Mouse (Mus musculus): ENCODE results near the gene Gm5728. TPM values are rescaled to one million over a fixed set of nuclear protein-coding genes. Genes with fewer than 3 reads are reported as not detected.

The Gm5728 gene
- total RNA-seq (2023; ENCODE audit: inconsistent age), result not detected in 4 replicates

GRCm38 (mm10) chr7:20375310-20375709 is at the start of gene Gm5728:
Gm5728 (minus strand) TSS chr7:20375410.

GRCm38 (mm10) chr7:20417642-20418041 is 42.4 kb upstream of the Gm5728 start, which contains the start of gene Vmn1r100:
Vmn1r100 (plus strand) TSS chr7:20417942.

GRCm38 (mm10) chr7:20333965-20334364 is 41.2 kb downstream of the Gm5728 start, which contains the start of gene Gm4133:
Gm4133 (minus strand) TSS chr7:20334065.

Other genes with a start within 250 kb of the Gm5728 start
- gene Vmn1r93, start 236.3 kb downstream of the Gm5728 start, total RNA-seq (2023; ENCODE audit: inconsistent age), result not detected in 4 replicates
- not detected in 4 replicates for gene Vmn1r94, start 207.0 kb downstream of the Gm5728 start, total RNA-seq (2023; ENCODE audit: inconsistent age)
- not detected in 4 replicates for gene Vmn1r95, start 181.7 kb downstream of the Gm5728 start, total RNA-seq (2023; ENCODE audit: inconsistent age)
- not detected in 4 replicates for gene Gm6164, start 169.8 kb downstream of the Gm5728 start, total RNA-seq (2023; ENCODE audit: inconsistent age)
- gene Gm4498, start 141.6 kb downstream of the Gm5728 start, total RNA-seq (2023; ENCODE audit: inconsistent age), result not detected in 4 replicates
- not detected in 4 replicates for gene Gm5890, start 112.6 kb downstream of the Gm5728 start, total RNA-seq (2023; ENCODE audit: inconsistent age)
- not detected in 4 replicates for gene Gm4133, start 41.3 kb downstream of the Gm5728 start, total RNA-seq (2023; ENCODE audit: inconsistent age)
- gene Vmn1r100, start 42.5 kb upstream of the Gm5728 start, total RNA-seq (2023; ENCODE audit: inconsistent age), result not detected in 4 replicates
- not detected in 4 replicates for gene Vmn1r101, start 67.2 kb upstream of the Gm5728 start, total RNA-seq (2023; ENCODE audit: inconsistent age)
- not detected in 4 replicates for gene Gm10670, start 99.5 kb upstream of the Gm5728 start, total RNA-seq (2023; ENCODE audit: inconsistent age)
- not detected in 4 replicates for gene Vmn1r103, start 135.1 kb upstream of the Gm5728 start, total RNA-seq (2023; ENCODE audit: inconsistent age)
- gene Vmn1r104, start 158.4 kb upstream of the Gm5728 start, total RNA-seq (2023; ENCODE audit: inconsistent age), result not detected in 4 replicates
- gene Gm5726, start 170.3 kb upstream of the Gm5728 start, total RNA-seq (2023; ENCODE audit: inconsistent age), result not detected in 4 replicates
- gene Gm4141, start 200.8 kb upstream of the Gm5728 start, total RNA-seq (2023; ENCODE audit: inconsistent age), result not detected in 4 replicates
- gene Gm4513, start 223.6 kb upstream of the Gm5728 start, total RNA-seq (2023; ENCODE audit: inconsistent age), result not detected in 4 replicates